Mouse (Mus musculus): ENCODE measurements at regions not wholly inside any gene's neighbourhood (a gene's known extent, or its start where the extent isn't known, plus 50 kb on each side); places are given as distances from the start of the nearest gene placed in this dataset.

DNA sequence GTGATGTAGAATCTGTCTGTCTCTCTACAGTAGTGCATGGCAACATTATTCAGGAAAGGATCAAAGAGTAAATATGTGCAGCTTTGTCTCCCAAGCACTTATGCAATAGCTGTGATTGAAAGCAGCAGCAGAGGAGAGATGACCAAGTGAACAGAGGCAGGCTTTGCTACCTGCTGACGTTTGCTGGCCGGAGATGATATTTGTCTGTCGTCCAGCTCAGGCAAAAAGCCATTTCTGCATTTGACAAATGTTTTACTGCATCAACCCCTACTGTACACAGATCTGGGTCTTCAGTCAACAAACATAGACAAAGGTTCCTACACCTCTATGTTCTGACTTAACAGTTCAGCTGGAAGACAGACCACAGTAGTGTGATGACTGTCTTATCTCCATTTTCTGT, 166.3 kb upstream of the Ctbp2 start:
- H3K36me3 ChIP-seq (replicated peaks; ENCODE audit: control insufficient read depth, insufficient read depth, low read length): no peaks in the 10 kb centered on the region
- H3K27ac ChIP-seq (ENCODE audit: low read depth): no peak overlapping the region
- no peak for DNase-seq (ENCODE audit: low spot score)
- H3K9ac ChIP-seq (replicated peaks; ENCODE audit: low read depth, low read length): no peak overlapping the region
- no peaks in the 10 kb centered on the region for H3K9me3 ChIP-seq (replicated peaks; ENCODE audit: control insufficient read depth, low read length)
- ATAC-seq (ENCODE audit: insufficient read depth, low read depth): no peak
- TF ChIP-seq EP300 (IDR thresholded peaks at IDR 0.05; ENCODE audit: low read depth): no peak
- no peaks in the 10 kb centered on the region for H3K4me1 ChIP-seq (ENCODE audit: control insufficient read depth, insufficient read depth)
- H3K4me2 ChIP-seq (ENCODE audit: low read depth, low read length): no peak overlapping the region
- no peaks in the 10 kb centered on the region for H3K27me3 ChIP-seq (ENCODE audit: control insufficient read depth, insufficient read depth, low read length)
- H3K4me3 ChIP-seq (ENCODE audit: low read depth, low read length): no peak overlapping the region
- WGBS: 69% methylated on average over 3 of the region's 3 CpGs

DNA sequence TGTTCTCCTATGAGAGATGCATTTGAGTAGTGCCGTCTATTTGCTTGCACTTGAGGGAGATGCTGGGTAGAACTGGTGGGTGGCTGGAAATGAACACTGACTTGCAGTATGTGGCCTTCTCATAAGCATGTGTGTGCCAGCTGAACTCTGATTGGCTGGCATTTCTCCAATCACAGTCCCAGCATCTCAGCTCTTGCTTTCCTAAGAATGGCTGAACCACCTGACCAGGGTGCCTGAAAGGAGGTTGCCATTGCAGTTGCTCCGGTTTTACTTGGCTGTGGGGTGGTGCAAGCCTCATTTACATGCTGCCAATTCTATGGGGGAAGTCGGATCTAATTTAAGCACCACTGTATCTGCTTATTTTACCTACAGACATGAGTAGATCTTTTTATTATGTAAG, 164.1 kb upstream of the Ctbp2 start:
- ATAC-seq (ENCODE audit: insufficient read depth, low read depth): no peak
- WGBS: 56% methylated on average over 3 of the region's 3 CpGs

DNA sequence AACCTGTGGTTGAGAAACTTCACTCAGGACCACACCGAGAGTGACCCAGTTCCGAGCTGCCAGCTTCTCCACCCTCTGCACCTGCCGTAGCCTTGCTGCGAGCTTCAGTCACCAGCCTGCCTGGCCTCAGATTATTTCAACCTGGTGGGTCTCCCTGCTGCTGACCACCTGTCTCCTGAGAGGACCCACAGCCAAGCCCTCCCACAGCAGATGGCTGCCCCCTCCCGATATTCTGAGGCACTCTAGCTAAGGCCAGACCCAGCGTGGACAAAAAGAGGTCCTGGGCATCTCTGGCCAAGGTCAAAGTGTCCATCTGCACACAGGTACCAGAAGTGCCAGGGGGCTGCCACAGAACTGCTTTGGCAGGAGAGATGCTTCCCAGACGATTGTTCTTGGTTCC, 162.7 kb upstream of the Ctbp2 start:
- no peak overlapping the region for H3K27ac ChIP-seq (ENCODE audit: low read depth)
- H3K9ac ChIP-seq (replicated peaks; ENCODE audit: low read depth, low read length): no peak overlapping the region
- no peaks in the 10 kb centered on the region for H3K9me3 ChIP-seq (replicated peaks; ENCODE audit: control insufficient read depth, low read length)
- ATAC-seq (ENCODE audit: insufficient read depth, low read depth) (no peak), DNase-seq (ENCODE audit: low spot score) (no peak)
- H3K4me1 ChIP-seq (ENCODE audit: control insufficient read depth, insufficient read depth): no peaks in the 10 kb centered on the region
- TF ChIP-seq EP300 (IDR thresholded peaks at IDR 0.05; ENCODE audit: low read depth) (no peak), CTCF (IDR thresholded peaks at IDR 0.05; ENCODE audit: low read depth) (no peak)
- H3K27me3 ChIP-seq (ENCODE audit: control insufficient read depth, insufficient read depth, low read length): no peaks in the 10 kb centered on the region
- H3K36me3 ChIP-seq (replicated peaks; ENCODE audit: control insufficient read depth, insufficient read depth, low read length): no peaks in the 10 kb centered on the region
- H3K4me2 ChIP-seq (ENCODE audit: low read depth, low read length): no peak overlapping the region
- H3K4me3 ChIP-seq (ENCODE audit: low read depth, low read length): no peak overlapping the region
- WGBS: 77% methylated on average over 7 of the region's 7 CpGs

More for the DNA sequence above, 164.1 kb upstream of the Ctbp2 start:
- TF ChIP-seq CTCF (IDR thresholded peaks at IDR 0.05; ENCODE audit: low read depth) (no peak), EP300 (IDR thresholded peaks at IDR 0.05; ENCODE audit: low read depth) (no peak)
- Histone ChIP-seq H3K4me2 (ENCODE audit: low read depth, low read length) (no peak overlapping the region), H3K27ac (ENCODE audit: low read depth) (no peak overlapping the region), H3K36me3 (replicated peaks; ENCODE audit: control insufficient read depth, insufficient read depth, low read length) (no peaks in the 10 kb centered on the region), H3K9ac (replicated peaks; ENCODE audit: low read depth, low read length) (no peak overlapping the region), H3K4me1 (ENCODE audit: control insufficient read depth, insufficient read depth) (no peaks in the 10 kb centered on the region), H3K9me3 (replicated peaks; ENCODE audit: control insufficient read depth, low read length) (no peaks in the 10 kb centered on the region), H3K27me3 (ENCODE audit: control insufficient read depth, insufficient read depth, low read length) (no peaks in the 10 kb centered on the region), H3K4me3 (ENCODE audit: low read depth, low read length) (no peak overlapping the region)
- DNase-seq (ENCODE audit: low spot score): no peak

DNA sequence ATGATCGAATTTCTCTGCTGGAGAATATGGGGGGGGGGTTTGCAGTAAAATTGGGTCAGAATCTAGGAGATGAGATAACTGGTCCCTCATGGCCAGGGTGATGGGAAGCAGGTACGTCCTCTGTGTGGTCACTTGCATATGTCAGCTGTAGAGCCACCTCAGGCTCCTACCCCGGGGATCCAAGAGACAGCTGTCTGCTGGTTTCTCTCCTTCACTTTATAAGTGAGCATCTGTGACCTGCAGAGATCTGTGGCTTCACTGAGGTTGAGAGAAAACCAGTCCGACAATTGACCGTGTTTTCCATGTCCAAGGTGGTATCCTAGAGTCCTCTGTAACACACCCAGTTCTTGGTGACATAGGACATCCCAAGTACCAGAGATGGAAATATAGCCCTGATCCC, 162.1 kb upstream of the Ctbp2 start:
- H3K4me2 ChIP-seq (ENCODE audit: low read depth, low read length): no peak overlapping the region
- no peaks in the 10 kb centered on the region for H3K36me3 ChIP-seq (replicated peaks; ENCODE audit: control insufficient read depth, insufficient read depth, low read length)
- no peak for DNase-seq (ENCODE audit: low spot score)
- ATAC-seq (ENCODE audit: insufficient read depth, low read depth): no peak
- 75% methylated on average over 5 of the region's 5 CpGs for WGBS
- no peak overlapping the region for H3K27ac ChIP-seq (ENCODE audit: low read depth)
- H3K9ac ChIP-seq (replicated peaks; ENCODE audit: low read depth, low read length): no peak overlapping the region
- H3K4me3 ChIP-seq (ENCODE audit: low read depth, low read length): no peak overlapping the region
- H3K4me1 ChIP-seq (ENCODE audit: control insufficient read depth, insufficient read depth): no peaks in the 10 kb centered on the region
- TF ChIP-seq EP300 (IDR thresholded peaks at IDR 0.05; ENCODE audit: low read depth) (no peak), CTCF (IDR thresholded peaks at IDR 0.05; ENCODE audit: low read depth) (no peak)
- no peaks in the 10 kb centered on the region for H3K27me3 ChIP-seq (ENCODE audit: control insufficient read depth, insufficient read depth, low read length)
- no peaks in the 10 kb centered on the region for H3K9me3 ChIP-seq (replicated peaks; ENCODE audit: control insufficient read depth, low read length)

DNA sequence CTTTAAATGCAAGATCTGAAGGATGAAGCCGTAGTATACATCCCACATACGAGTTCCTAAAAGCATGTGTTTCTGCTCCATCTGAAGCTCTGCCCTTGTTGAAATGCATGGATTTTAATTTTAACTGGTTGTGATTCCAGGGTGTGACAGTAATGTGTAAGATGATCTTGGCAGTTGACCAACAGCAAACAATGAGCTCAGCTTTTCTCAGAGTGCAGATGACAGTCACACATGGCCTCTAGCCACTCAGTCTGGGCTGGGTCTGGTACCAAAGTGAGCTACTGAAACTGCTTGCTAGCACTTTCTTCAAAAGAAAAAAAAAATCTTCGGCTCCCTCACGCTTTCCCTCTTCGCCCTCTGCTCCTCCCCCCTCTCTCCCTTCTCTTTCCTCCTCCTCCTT, 138.0 kb upstream of the Ctbp2 start:
- Histone ChIP-seq H3K4me2 (ENCODE audit: low read depth, low read length) (no peak overlapping the region), H3K36me3 (replicated peaks; ENCODE audit: control insufficient read depth, insufficient read depth, low read length) (no peaks in the 10 kb centered on the region), H3K27ac (ENCODE audit: low read depth) (no peak overlapping the region), H3K4me1 (ENCODE audit: control insufficient read depth, insufficient read depth) (no peaks in the 10 kb centered on the region), H3K9me3 (replicated peaks; ENCODE audit: control insufficient read depth, low read length) (no peaks in the 10 kb centered on the region), H3K9ac (replicated peaks; ENCODE audit: low read depth, low read length) (no peak overlapping the region), H3K4me3 (ENCODE audit: low read depth, low read length) (no peak overlapping the region), H3K27me3 (ENCODE audit: control insufficient read depth, insufficient read depth, low read length) (peaks cover 25% of the 10 kb centered on the region)
- no peak for ATAC-seq (ENCODE audit: insufficient read depth, low read depth)
- no peak for TF ChIP-seq CTCF (IDR thresholded peaks at IDR 0.05; ENCODE audit: low read depth)
- no peak for TF ChIP-seq EP300 (IDR thresholded peaks at IDR 0.05; ENCODE audit: low read depth)
- no peak for DNase-seq (ENCODE audit: low spot score)
- 62% methylated on average over 5 of the region's 5 CpGs for WGBS

DNA sequence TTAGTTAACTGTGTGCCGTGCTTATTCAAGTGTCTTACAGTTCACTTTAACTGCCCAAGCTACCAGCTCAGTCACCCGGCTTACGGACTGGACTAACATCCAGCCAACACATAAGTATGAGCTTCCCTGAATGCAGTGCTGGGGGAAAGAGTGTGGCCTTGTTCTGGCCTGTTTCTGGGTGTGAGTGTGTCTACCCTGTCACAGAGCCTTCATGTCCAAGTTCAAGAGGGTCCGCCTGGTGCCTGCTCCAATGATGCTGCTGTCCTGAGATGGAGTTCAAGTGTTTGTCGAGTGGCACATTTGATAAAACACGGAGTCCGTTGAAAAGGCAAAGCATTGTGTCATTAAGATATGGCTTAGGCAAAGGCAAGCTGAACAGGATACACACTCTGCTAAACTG, 135.0 kb upstream of the Ctbp2 start:
- Histone ChIP-seq H3K27ac (ENCODE audit: low read depth) (no peak overlapping the region), H3K9me3 (replicated peaks; ENCODE audit: control insufficient read depth, low read length) (no peaks in the 10 kb centered on the region), H3K27me3 (ENCODE audit: control insufficient read depth, insufficient read depth, low read length) (peaks cover 28% of the 10 kb centered on the region), H3K4me3 (ENCODE audit: low read depth, low read length) (no peak overlapping the region), H3K4me1 (ENCODE audit: control insufficient read depth, insufficient read depth) (no peaks in the 10 kb centered on the region), H3K9ac (replicated peaks; ENCODE audit: low read depth, low read length) (no peak overlapping the region), H3K4me2 (ENCODE audit: low read depth, low read length) (no peak overlapping the region), H3K36me3 (replicated peaks; ENCODE audit: control insufficient read depth, insufficient read depth, low read length) (no peaks in the 10 kb centered on the region)
- TF ChIP-seq EP300 (IDR thresholded peaks at IDR 0.05; ENCODE audit: low read depth): no peak
- TF ChIP-seq CTCF (IDR thresholded peaks at IDR 0.05; ENCODE audit: low read depth): no peak
- 38% methylated on average over 7 of the region's 7 CpGs for WGBS
- peak; percentile 6 for DNase-seq (ENCODE audit: low spot score)
- peak; percentile 57; the same call in 1 of the 2 replicates for ATAC-seq (ENCODE audit: insufficient read depth, low read depth)

Measured in heart, postnatal 0 days (tissue).